18 mouse cellular contexts compared by ENCODE assay signal in the genomic region with DNA sequence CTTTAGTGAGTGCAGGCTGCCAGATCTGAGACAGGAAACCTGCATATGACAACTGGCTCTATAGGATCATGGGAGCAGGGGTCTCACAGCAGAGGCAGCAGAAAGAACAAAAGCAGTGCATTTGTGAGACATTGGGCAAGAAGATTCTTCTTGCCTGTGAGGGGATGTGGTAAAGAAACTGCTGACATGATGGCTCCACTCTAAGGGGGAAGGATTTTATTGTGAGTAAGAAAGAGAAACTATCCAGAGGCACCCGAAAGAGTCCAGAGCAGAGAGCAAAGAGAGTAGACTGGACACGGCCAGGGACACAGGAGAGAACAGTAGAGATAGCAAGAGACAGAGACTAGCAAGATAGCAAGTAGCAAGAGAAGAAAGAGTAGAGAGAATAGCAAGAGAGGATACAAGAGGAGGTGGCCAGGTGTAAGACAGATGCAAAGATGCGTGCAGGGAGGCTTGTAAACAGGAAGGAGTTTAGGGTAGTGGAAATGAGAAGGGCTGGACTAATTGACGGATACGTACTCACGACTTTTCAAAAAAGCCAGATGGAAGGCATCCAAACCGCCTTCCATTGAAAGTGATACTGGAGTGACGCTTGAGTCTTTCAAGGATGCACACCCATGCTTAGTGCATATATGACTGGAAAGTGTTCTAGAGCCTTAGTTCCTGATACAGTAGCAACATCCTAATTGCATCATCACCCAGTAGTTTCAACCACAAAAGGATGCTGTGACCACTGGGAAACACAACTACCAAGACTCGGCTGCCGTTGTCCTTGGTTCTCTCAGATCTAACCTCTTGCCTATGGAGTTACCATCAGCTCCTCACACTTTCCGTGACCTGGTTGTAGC. TPM values are rescaled to one million over a fixed set of nuclear protein-coding genes. Genes with fewer than 3 reads are reported as not detected.
DNase-seq lines count a peak whose midpoint lies in the region; ATAC-seq and TF ChIP-seq lines count a peak whose summit lies in the region.
"Had no signal": no experiment of that assay in that cellular context is flagged by ENCODE, and none has a peak within 500 bp of the region (broad histone marks: within the 10 kb centered on the region; RNA-seq: fewer than 3 reads in every experiment).

No protein-coding gene starts in this region.

- no peaks in the 10 kb centered on the region for H3K4me1 ChIP-seq in lung, postnatal 0 days (ENCODE audit: insufficient read depth, low read depth, low read length)
- H3K4me1 ChIP-seq in small intestine, adult 2 months (ENCODE audit: control insufficient read depth, insufficient read depth, insufficient read length, low read length), result peaks cover 6% of the 10 kb centered on the region
- H3K4me1 ChIP-seq: embryonic facial prominence, embryonic 12.5 days; midbrain, embryonic 12.5 days; neural tube, embryonic 12.5 days had no signal

- no peak for TF ChIP-seq POLR2A in small intestine, adult 2 months (IDR thresholded peaks at IDR 0.05; ENCODE audit: low read depth, low read length)

- TF ChIP-seq EP300 in lung, postnatal 0 days (IDR thresholded peaks at IDR 0.05), result no peak

- no peaks in the 10 kb centered on the region for H3K36me3 ChIP-seq in lung, postnatal 0 days (ENCODE audit: insufficient read depth, low read length)
- no peaks in the 10 kb centered on the region for H3K36me3 ChIP-seq in small intestine, adult 2 months (ENCODE audit: control insufficient read depth, insufficient read depth, low read length)
- H3K36me3 ChIP-seq: embryonic facial prominence, embryonic 12.5 days; midbrain, embryonic 12.5 days; neural tube, embryonic 12.5 days had no signal

- no peak for TF ChIP-seq CTCF in lung, postnatal 0 days (IDR thresholded peaks at IDR 0.05)
- TF ChIP-seq CTCF in small intestine, adult 2 months (IDR thresholded peaks at IDR 0.05; ENCODE audit: extremely low read depth, insufficient read length, insufficient replicate concordance, low read depth, low read length), result no peak

- H3K9ac ChIP-seq in lung, postnatal 0 days (replicated peaks; ENCODE audit: low read depth), result no peak overlapping the region
- H3K9ac ChIP-seq: embryonic facial prominence, embryonic 12.5 days; midbrain, embryonic 12.5 days; neural tube, embryonic 12.5 days had no signal

- 64% methylated on average over 11 of the region's 11 CpGs for WGBS in lung, postnatal 0 days
- WGBS in small intestine, adult 2 months, result 46% methylated on average over 11 of the region's 11 CpGs

- no peak overlapping the region for H3K4me3 ChIP-seq in lung, postnatal 0 days (ENCODE audit: low read depth, low read length)
- no peak overlapping the region for H3K4me3 ChIP-seq in small intestine, adult 2 months (ENCODE audit: low read depth, low read length)
- H3K4me3 ChIP-seq: embryonic facial prominence, embryonic 12.5 days; midbrain, embryonic 12.5 days; neural tube, embryonic 12.5 days had no signal

- no peak overlapping the region for H3K4me2 ChIP-seq in lung, postnatal 0 days (replicated peaks; ENCODE audit: low read depth, low read length)
- H3K4me2 ChIP-seq: embryonic facial prominence, embryonic 12.5 days; midbrain, embryonic 12.5 days; neural tube, embryonic 12.5 days had no signal

- peak; percentile 41; the same call in 1 of the 2 replicates for ATAC-seq in lung, postnatal 0 days
- ATAC-seq in activated CD4-positive, CD25-positive, alpha-beta regulatory T cell, adult 4 months, result peak; percentile 89
- peak; percentile 83 for ATAC-seq in inflammation-experienced regulatory T-cells, adult 6 months
- ATAC-seq: hindbrain, embryonic 16.5 days had no signal

- H3K27ac ChIP-seq in lung, postnatal 0 days (ENCODE audit: low read length), result peak overlapping the region; percentile 43
- peak overlapping the region; percentile 67 for H3K27ac ChIP-seq in small intestine, adult 2 months (ENCODE audit: insufficient read depth, low read depth, low read length)
- H3K27ac ChIP-seq: embryonic facial prominence, embryonic 12.5 days; midbrain, embryonic 12.5 days; neural tube, embryonic 12.5 days had no signal

- no peaks in the 10 kb centered on the region for H3K9me3 ChIP-seq in lung, postnatal 0 days (ENCODE audit: low read length)
- H3K9me3 ChIP-seq: embryonic facial prominence, embryonic 12.5 days; midbrain, embryonic 12.5 days; neural tube, embryonic 12.5 days had no signal

- H3K27me3 ChIP-seq in lung, postnatal 0 days (replicated peaks; ENCODE audit: insufficient read depth, low read length), result no peaks in the 10 kb centered on the region
- H3K27me3 ChIP-seq in small intestine, adult 2 months (ENCODE audit: control insufficient read depth, insufficient read depth, low read length), result no peaks in the 10 kb centered on the region
- H3K27me3 ChIP-seq: embryonic facial prominence, embryonic 12.5 days; midbrain, embryonic 12.5 days; neural tube, embryonic 12.5 days had no signal

- DNase-seq in lung, postnatal 0 days (ENCODE audit: low spot score), result peak; percentile 67
- DNase-seq in lung, postnatal 10 days, result no peak
- no peak for DNase-seq in layer of hippocampus, adult 9-10 months (ENCODE audit: low spot score)
- no peak for DNase-seq in embryo, embryonic 10.5 days (ENCODE audit: low spot score)
- DNase-seq: adrenal gland, adult 2 months; cerebellum, adult 9-11 months; heart, adult 11 months; heart, postnatal 10 days; kidney, postnatal 10 days; layer of hippocampus, adult 9-11 months; lung, adult 18-20 months had no signal

RNA-seq across cellular contexts. Expression of gene Ifitm3, which starts 11.5 kb away (rescaled TPM):
- polyA plus RNA-seq in lung, postnatal 0 days (2015; fragmentation: Nextera tagmentation; extraction: Ambion mirVana), result 779 and 1,037 TPM in 2 replicates
- polyA plus RNA-seq in activated CD4-positive, CD25-positive, alpha-beta regulatory T cell, adult 4 months (2017; shearing (Covaris generic)), result 10 to 100 TPM; 17.0 to 23.4 TPM
- 10 to 100 TPM in 1 of 3 experiments, 1 to 10 TPM in 2; 2.7 to 11.2 (median 3.0) TPM for polyA plus RNA-seq in inflammation-experienced regulatory T-cells, adult 6 months (2017; shearing (Covaris generic))
- polyA plus RNA-seq in small intestine, adult 2 months (2012; rRNA removed), result 101 and 147 TPM in 2 replicates

RNA-seq across cellular contexts. Expression of gene Ifitm6, which starts 18.6 kb away (rescaled TPM):
- polyA plus RNA-seq in lung, postnatal 0 days (2015; fragmentation: Nextera tagmentation; extraction: Ambion mirVana), result 7.4 and 7.7 TPM in 2 replicates
- under 1 TPM; 0.70 to 0.92 TPM for polyA plus RNA-seq in activated CD4-positive, CD25-positive, alpha-beta regulatory T cell, adult 4 months (2017; shearing (Covaris generic))
- polyA plus RNA-seq in inflammation-experienced regulatory T-cells, adult 6 months (2017; shearing (Covaris generic)), result under 1 TPM in 1 of 3 experiments, not detected in 2; 0.94 TPM
- polyA plus RNA-seq in small intestine, adult 2 months (2012; rRNA removed), result 2.5 and 3.1 TPM in 2 replicates

RNA-seq across cellular contexts. Expression of gene Gm17387, which starts 29.9 kb away (rescaled TPM):
- not detected in 2 replicates for polyA plus RNA-seq in lung, postnatal 0 days (2015; fragmentation: Nextera tagmentation; extraction: Ambion mirVana)
- polyA plus RNA-seq in activated CD4-positive, CD25-positive, alpha-beta regulatory T cell, adult 4 months (2017; shearing (Covaris generic)), result not detected
- polyA plus RNA-seq in inflammation-experienced regulatory T-cells, adult 6 months (2017; shearing (Covaris generic)), result not detected
- not detected in 2 replicates for polyA plus RNA-seq in small intestine, adult 2 months (2012; rRNA removed)
- polyA plus RNA-seq: adrenal gland, adult 2 months; embryonic facial prominence, embryonic 12.5 days; hindbrain, embryonic 16.5 days; midbrain, embryonic 12.5 days; neural tube, embryonic 12.5 days had no signal

RNA-seq across cellular contexts. Expression of gene Ifitm1, which starts 32.1 kb away (rescaled TPM):
- 402 and 510 TPM in 2 replicates for polyA plus RNA-seq in lung, postnatal 0 days (2015; fragmentation: Nextera tagmentation; extraction: Ambion mirVana)
- 1 to 10 TPM; 4.6 to 7.5 TPM for polyA plus RNA-seq in activated CD4-positive, CD25-positive, alpha-beta regulatory T cell, adult 4 months (2017; shearing (Covaris generic))
- 1 to 10 TPM in 1 of 3 experiments, under 1 TPM in 1, not detected in 1; 0.54 to 6.6 TPM for polyA plus RNA-seq in inflammation-experienced regulatory T-cells, adult 6 months (2017; shearing (Covaris generic))
- polyA plus RNA-seq in small intestine, adult 2 months (2012; rRNA removed), result 107 and 120 TPM in 2 replicates

RNA-seq across cellular contexts. Expression of gene Ifitm2, which starts 43.3 kb away (rescaled TPM):
- polyA plus RNA-seq in lung, postnatal 0 days (2015; fragmentation: Nextera tagmentation; extraction: Ambion mirVana), result 1,373 and 1,710 TPM in 2 replicates
- polyA plus RNA-seq in activated CD4-positive, CD25-positive, alpha-beta regulatory T cell, adult 4 months (2017; shearing (Covaris generic)), result 100 to 1,000 TPM in 1 of 2 experiments, 10 to 100 TPM in 1; 94.1 to 101 TPM
- 10 to 100 TPM; 60.0 to 93.0 (median 74.2) TPM for polyA plus RNA-seq in inflammation-experienced regulatory T-cells, adult 6 months (2017; shearing (Covaris generic))
- 263 and 363 TPM in 2 replicates for polyA plus RNA-seq in small intestine, adult 2 months (2012; rRNA removed)
